Mouse (Mus musculus): ENCODE data around the gene Pitx2.

Pitx2 gene

DNA sequence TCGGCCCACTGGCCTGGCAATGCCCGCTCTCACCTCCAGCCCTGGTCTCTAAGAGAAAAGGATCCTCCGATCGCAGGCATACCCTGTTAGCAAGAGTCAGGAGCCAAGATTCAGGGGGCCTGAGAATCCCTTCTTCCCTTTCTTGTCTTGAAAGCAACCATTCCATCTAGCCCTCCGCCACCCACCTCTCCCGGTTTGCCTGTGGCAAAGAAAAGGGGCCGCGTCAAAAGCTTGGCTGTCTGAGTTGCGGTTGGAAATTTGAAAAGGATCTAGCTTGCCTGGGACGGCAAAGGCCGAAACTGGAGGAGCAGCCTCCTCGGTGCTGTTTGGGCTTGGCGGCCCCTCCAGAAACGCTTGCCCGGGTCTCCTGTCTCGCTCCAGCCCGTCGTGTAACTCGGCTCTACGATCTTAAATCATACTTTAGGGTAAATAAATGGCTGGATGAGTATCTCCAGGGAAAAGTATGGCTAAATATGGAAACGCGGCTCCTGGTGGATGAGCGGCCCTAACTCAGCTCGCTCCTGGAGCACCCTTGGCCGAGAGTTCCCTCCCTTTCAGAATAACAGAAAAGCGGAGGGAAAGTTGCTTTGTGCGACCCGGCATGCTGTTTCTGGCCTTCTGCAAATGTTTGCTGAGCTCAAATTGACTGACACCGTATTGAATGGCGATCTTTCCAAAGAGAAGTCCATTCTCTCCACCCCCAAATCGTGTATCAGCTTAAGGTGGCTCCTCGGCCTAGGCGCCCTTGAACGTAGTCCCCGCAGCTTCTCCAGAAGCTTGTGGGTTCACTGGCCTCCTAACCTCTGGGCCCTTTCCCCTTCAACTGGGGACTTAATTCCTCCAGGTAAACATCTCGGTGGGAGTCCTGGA, 3.4 kb downstream of the Pitx2 start:
- DNase-seq, result no peak

DNA sequence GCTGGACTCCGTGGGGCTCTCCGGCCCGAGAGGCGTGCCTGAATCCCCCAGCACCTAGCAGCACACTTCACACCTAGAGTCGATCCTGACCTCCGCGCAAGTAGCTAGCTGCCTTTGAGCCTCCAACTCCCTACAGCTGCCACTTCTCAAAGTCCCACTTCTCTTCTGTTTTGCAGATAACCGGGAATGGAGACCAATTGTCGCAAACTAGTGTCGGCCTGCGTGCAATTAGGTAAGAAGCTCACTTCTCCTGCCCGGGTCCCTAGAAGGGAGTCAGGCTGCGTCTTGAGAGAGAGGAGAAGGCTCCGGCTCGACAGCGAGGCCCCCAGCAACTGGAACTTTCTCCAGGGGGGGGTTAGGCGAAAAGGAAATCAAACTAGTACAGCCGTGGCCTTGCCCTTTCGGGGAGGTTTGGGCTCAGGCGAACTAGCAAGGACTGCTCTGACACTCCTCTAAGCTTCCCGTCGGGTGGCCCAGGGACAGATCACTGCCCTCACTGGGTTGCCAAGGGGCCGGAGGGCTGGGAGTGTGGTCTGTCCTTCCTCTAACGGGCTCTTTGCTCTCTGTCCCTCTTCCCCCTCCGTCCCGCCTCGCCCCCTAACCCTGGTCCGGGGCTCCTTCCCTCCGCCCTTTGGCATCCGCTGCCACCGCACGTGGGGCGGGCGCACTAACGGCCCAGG, 4.2 kb downstream of the Pitx2 start:
- no peak for DNase-seq

DNA sequence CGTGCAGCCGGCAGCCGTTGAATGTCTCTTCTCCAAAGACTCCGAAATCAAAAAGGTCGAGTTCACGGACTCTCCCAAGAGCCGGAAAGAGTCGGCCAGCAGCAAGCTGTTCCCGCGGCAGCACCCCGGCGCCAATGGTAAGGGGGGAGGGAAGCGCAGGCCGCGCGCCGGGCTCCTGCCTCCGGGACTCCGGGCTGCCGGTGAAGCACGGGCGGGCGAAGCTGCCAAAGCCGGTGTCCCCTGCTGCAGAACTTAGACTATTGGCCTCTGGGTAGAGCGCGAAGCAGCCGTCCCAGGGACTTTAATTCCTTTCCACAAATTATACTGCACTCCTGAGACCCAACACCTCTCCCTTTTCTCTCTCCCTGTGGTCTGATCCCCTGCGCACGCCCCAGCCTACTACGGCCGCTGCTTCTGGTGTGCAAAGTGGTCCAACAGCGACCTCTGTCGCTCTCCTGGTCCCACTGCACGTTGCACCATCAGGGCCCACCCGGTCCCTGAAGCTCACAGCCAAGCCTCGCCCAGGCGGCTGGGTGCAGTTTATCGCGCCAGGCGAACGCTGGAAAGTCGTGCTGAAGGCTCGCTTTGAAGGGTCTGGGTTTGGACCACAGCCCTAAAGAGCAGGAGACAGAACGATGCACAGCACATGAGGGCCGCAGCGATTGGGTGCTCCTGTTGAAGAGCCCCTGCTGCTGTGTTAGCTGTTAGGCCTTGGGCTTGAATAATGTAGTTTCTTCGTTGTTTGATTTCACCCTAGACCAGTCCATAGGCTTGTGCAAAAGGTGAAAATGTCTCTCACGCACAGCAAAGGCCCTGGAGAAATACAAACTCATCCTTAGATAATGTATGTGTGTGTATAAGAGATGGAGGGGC, 5.0 kb downstream of the Pitx2 start:
- no peak for DNase-seq

DNA sequence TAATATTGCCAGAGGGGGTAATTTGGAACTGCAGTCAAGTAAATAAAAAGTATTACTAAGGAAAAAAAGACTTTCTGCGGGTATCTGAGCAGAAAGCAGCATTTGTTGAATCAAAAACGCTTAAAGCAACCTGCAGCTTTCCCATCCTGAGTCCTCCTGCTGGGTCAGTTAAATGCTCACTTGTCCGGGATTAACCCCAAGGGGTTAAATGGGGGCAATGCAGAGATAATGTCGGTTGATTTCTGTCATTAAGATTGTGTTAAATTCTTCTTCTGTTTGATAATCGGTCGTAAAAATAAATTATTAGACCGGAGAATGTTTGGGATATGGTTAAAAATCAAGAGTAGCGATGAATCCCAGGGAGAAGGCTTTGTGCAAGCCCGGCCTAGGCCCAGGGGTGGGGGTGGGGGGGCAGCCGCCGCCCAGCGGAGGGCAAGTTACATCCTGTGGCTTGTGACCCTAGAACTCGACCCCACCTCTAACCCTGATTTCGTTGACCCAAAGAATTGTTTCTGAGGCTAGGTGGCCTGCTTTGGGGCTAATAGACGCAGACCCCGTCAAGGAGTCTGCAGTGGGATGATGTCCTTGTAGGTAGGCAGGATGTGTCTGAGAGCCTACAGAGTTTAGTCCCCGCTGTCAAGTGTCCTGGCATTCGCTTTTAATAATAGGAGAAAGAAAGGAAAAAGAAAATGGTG, 6.0 kb downstream of the Pitx2 start:
- DNase-seq, result no peak

DNA sequence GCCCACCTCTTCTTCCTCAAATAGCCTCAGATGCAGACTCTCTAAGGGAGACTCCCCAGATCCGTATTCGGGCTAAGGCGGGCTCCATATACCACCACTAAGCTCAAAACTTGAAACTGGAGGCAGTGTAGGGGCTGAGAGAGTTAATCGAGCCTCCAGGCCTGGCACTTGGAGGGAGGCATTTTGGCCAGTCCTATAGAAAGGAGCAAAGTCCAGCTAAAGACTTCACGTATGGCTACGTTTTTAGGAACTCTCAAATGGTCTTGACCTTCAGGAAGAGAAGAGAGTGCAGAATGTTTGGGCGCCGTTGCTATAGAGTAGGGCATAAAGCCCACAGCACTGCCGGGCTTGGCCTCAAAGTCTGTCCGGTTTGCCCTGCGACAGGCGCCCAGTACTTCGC, 7.1 kb downstream of the Pitx2 start:
- DNase-seq, result no peak

DNA sequence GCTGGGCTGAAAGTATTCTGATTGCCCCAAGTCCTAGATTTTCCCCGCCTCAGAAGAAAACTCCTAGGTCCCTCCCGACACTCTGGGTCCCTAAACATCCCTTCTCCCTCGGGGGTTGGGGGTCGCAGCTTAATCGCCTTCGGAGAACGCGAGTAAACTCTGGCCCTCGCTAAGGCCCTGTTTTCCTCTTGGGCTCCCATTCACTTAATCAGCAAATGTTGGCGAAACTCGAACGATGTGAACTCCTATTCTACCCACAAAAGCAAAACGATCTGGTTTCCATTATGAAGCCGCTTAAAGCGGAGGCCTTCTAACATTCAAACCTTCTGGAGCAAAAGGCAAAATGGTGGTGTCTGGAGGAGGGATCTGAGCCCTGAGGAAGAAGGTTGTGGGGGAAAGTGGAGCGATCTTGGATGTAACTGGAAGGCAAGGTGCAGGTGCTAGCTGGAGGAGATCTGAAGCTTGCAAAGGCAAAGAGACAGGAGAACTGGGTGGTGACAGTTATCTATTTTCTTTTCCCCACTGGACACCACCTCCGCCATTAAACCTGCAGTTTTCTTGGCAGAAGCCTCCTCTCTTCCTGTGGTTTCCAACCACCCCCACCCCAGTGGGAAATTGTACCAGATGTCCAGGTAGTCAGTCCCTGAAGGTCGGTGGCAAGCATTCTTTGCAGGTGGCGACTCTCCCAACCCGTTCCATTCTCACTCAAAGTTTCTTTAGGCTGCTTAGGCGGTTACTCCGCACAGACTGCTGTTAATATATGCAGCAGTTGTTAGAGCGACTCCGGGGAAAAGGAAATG, 7.8 kb downstream of the Pitx2 start:
- no peak for DNase-seq

DNA sequence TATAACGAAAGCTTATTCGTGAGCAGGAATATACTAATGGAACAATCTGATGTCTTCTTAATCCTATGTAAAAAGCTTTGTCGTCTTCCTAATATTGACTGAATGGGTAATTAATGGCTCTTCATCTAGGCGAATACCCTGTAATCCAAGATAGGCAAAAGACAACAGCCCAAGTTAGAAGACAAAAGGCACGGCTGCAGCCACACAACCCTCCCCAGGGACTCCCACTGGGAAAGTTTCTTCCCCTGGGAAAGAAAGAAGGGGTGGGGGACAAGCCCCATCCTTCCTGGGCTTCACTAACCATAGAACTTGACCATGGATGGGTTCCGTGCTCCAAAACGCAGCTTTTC, 8.3 kb downstream of the Pitx2 start:
- no peak for DNase-seq

DNA sequence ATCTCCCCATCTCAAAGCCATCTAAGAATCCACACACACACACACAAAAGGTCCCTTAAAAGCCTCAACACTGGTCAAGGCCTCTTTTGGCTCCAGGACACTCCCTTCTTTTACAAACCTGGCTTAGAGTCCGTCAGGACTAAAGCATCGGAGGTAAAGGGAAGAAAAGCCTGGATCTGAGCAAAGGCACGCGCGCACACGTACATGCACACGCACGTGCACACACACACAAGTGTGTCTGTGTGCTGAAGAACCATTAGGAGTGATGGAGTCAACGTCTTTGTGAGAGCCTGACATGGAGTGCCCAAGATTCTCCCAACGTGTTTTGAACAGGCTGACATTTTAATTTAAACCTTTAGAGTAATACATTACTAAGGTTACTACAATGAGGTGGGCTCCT, 8.7 kb downstream of the Pitx2 start:
- no peak for DNase-seq

DNA sequence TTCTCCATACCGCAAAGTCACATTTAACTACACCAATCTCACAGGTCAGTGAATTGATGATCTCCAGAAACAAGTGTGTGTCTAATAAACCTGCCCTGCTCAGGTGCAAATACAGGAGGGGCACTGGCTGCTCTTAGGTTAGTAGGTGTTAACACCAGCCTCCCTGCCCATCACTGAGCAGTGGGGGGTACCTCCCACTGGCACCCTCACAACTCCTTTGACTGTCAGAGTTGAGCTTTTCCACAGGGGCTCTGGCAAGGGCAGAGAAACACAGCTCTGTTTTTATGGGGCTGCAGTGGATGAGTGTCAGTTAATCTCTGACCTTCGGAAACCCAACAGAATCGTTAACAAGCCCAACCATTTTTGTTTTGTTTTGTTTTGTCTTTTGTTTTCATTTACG, 9.6 kb downstream of the Pitx2 start:
- DNase-seq, result no peak

DNA sequence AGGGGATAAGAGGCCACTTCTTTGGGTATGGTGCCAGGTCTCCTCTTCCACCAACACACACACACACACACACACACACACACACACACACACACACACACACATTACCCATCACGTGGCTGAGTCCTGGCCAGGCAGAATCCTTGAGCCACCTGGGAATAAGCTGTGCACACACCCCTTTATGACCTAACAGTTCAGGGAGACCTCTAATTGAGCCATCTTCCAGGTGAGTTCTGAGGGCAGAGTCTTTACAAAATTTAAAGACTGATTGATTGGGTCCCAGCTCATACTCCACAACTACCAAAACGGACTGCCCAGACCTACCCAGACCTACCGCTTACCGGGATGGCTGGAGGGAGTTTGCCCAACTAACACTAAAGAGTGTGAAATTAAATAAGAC, 10.1 kb downstream of the Pitx2 start:
- no peak for DNase-seq

DNA sequence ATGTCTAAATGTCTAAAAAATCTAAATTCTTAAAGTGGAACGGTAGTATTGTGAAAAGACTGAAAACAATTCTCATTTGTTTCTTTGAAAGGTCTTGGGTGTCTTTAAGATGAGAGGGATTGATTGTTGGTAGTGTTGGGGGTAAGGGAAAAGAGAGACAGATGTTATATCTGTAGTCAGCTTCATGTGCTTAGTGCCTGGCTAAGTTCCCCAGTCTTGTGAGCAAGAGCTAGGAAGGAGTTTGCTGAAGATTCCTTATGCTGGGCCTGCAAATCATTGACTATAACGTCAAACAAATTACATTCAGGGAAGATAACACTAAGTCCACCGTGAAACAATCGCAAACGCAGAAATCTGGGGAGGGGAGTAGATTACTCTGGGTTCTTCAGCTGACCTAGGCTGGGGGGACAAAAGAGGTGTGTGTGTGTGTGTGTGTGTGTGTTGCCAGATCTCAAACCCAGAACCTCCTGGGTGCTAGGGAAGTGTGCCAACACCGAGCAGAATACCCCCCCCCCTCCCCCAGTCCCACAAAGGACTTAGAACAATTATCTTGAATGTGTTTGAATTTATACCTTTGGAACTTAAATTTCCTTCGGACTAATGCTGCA, 12.5 kb downstream of the Pitx2 start:
- no peak for DNase-seq

DNA sequence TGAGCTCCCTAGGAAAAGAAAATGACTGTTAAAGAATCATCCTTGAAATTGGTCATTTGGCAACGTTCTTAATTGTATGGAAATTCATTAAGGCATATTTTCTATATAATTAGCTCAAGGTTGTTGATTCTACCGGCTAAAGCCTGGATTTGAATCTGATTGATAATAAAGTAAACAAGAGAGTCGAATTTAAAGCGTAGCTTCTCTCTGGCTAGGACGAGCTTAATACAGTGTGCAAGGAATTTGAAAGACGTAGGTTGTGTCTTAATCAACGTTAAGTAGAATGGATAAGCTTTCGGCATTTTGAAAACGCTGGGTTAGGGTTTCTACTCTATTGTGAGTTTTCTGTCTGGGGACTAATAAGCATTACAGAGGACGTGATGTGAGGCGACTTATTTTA, 13.1 kb downstream of the Pitx2 start:
- DNase-seq, result no peak

DNA sequence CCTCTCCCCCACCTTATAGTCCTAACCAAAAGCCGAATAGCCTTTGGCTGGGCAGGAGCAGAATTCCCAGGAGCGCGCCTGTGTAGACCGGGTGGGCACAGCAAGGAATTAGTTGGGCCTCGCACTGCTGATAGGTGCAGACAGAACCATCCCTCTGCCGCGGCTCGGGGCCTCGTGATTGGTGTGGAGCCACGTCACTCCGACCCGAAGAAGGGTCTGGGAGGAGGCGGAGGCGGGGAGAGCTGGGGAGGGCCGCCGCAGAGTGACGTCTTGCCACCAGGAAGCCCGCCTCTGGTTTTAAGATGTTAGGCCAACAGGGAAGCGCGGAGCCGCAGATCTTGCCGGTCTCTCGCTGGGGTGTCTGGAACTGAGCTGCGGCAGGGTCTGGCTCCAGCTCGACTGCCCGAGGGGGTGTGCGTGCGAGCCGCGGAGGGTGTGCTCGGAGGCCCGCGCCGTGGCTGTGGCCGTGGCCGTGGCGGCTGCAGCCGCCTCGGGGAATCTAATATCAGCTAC, 14.0 kb downstream of the Pitx2 start:
- peak; percentile 71 to 75 for DNase-seq

DNA sequence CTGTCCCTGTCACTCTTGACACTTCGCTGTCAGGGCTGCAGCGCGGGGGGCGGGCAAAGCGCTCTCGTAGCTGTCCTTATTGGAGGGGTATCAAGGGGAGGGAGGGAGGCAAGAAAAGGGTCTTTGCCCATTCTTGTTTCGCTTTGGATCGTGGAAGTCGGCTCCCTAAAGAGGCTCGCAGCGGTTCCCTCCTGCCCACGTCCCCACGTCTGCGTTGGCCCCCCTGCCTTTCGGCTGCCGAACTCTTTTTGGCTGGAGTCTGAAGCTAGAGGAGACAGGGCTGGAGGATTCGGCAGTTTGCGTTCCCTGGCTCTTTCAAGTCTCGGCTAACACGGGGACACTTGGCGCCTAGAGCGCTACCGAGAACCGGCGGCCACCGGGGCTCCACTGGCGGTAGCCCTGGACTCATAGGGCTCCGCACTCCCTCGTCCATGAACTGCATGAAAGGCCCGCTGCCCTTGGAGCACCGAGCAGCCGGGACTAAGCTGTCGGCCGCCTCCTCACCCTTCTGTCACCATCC, 14.5 kb downstream of the Pitx2 start:
- no peak for DNase-seq

DNA sequence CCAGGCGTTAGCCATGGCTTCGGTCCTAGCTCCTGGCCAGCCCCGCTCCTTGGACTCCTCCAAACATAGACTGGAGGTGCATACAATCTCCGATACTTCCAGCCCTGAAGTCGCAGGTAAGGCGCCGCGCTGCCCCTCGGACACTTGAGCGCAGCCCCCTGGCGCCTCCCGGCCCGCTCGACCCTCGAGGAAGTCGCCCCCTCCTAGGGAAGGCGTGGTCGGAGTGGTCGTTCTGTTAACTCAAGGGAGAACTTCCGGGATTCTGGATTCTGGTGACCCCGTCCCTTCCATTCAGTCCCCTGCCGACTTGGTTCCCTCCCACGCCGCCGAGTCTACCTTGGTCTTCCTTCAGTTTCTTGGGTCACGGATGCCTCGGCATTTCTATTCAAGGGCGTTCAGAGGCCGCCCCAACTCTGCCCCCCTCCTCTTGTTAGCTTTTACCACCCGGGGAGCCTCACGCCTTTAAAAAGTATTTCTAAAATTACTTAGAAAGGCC, 15.0 kb downstream of the Pitx2 start:
- no peak for DNase-seq

DNA sequence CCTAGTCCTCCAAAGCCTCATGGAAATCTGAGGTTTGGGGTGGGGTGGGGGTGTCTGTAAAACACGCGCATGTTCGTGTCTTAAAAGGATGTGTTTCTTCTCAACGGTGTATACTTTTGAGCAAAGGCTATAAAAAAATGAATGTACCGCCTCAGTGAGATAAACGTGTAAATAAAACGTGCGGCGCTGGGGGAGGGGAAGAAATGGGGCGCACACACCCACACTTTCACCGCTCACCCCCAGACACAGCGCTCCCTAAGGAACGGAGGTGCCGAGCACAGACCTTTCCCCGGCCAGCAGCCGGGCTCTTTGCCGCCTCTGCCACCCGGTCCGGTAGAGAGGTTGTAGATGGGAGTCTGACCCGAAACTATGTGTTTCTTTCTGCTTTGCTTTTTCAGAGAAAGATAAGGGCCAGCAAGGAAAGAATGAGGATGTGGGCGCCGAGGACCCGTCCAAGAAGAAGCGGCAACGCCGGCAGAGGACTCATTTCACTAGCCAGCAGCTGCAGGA, 15.6 kb downstream of the Pitx2 start:
- DNase-seq, result no peak

DNA sequence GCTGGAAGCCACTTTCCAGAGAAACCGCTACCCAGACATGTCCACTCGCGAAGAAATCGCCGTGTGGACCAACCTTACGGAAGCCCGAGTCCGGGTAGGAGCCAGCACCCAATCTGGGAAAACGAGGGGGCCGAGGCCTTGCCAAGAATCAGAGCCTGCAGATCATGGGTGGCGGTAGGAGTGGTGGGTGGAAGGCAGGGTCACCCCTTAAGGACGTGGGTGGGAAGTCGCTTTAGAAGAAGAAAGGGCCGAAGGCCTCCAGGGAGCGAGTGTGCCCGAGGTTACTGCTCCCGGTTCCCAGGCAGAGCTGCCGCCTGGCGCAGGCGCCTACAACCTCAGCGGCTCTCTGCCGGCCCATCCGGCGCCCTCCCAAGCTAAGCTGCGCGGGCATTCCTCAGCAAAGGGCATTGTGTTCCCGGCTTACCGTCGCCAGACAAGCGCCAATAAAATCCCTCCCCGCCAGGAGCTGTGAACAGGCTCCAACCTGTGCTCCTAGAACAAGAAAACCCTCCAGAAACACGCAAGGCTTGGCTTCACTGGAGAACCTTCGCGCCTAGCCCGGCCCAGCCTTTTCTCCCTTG, 16.2 kb downstream of the Pitx2 start:
- no peak for DNase-seq

DNA sequence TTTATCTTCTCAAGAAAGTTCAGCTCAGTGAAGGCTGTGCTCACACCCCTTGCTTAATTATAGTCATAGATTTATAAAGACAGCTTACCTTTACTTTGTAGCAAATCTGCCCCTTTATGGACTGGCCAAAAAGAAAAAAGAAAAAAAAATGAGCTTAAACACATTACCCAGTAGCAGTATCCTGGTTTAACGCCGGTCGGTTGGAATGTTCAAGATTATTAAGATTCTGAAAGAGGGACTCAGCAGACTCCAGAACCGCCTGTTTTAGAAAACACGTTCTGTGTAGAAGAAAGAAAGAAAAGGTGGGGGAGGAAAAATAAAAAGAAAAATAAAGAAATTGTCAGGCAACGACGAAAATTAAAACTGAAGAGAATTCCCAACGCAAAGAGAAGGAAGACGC, 16.8 kb downstream of the Pitx2 start:
- DNase-seq, result no peak

DNA sequence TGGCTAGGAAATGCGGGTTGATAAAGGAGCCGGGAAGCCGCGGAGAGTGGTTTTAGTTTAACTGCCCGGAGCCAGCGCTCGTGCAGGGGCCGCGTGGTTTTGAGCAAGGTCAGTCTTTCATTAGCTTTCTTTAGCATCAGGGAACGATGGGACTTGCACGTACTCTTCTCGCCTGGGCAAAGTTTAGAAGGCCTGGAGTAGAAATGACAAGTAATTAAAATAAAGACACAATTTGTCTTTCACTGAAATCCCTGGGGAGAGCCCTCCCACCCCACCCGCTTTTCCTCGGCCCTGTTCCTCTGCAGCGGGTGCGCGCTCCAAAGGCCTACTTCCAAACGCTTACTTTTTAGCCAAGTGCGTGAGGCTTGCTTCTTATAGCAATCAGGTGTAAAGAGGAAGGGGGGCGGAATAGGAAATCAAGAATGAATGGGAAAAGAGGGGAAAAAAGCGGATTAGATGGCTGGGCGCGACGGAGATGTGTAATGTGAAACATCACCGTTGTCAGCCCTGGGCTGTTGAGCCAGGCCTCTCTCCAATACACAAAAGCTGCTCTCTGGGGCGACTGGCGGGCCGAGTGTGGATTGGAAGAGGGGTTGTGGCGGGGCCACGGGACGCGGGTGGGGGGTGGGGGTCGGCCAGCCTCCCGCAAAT, 17.4 kb downstream of the Pitx2 start:
- no peak for DNase-seq

DNA sequence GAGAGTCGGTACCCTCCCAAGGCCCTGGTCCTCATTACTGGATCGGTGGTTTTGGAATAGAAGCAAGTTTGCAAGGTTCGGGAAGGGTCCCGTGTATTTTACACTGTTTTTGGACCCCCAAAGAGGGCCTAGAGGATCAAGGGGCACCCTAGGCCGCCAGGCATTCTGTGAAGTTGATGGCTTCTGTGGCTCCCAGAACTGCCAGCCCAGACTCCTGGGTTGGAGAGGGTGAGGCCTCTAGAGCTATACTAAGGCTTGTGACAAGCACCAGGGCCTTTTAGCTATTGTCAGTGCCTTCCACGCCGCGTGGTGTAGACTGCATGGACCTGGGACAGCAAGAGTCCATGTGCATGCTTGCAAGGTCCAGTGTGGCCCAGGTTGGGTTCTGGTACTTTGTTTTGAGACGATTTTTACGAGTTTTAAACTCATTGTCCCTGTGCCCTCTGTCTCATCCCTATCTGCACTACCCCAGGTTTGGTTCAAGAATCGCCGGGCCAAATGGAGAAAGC, 18.2 kb downstream of the Pitx2 start:
- no peak for DNase-seq
